Mouse (Mus musculus): ENCODE measurements around the gene Slc4a4. TPM values are rescaled to one million over a fixed set of nuclear protein-coding genes. Genes with fewer than 3 reads are reported as not detected.

The Slc4a4 gene
- polyA plus RNA-seq, 1 experiment = 6.3 TPM

GRCm38 (mm10) chr5:89198501-89198900, 311.9 kb downstream of the Slc4a4 start:
- TF ChIP-seq CTCF (IDR thresholded peaks at IDR 0.05; ENCODE audit: borderline replicate concordance, extremely low read depth, insufficient read depth, insufficient read length) = no peak
- no peak for TF ChIP-seq POLR2A (IDR thresholded peaks at IDR 0.05; ENCODE audit: borderline replicate concordance, extremely low read depth, insufficient read depth, insufficient read length, poor library complexity, severe bottlenecking)
- no peak for DNase-seq (ENCODE audit: low read depth)

GRCm38 (mm10) chr5:89209973-89210703, 323.5 kb downstream of the Slc4a4 start:
- TF ChIP-seq POLR2A (IDR thresholded peaks at IDR 0.05; ENCODE audit: borderline replicate concordance, extremely low read depth, insufficient read depth, insufficient read length, poor library complexity, severe bottlenecking) (no peak), CTCF (IDR thresholded peaks at IDR 0.05; ENCODE audit: borderline replicate concordance, extremely low read depth, insufficient read depth, insufficient read length) (no peak)

DNA sequence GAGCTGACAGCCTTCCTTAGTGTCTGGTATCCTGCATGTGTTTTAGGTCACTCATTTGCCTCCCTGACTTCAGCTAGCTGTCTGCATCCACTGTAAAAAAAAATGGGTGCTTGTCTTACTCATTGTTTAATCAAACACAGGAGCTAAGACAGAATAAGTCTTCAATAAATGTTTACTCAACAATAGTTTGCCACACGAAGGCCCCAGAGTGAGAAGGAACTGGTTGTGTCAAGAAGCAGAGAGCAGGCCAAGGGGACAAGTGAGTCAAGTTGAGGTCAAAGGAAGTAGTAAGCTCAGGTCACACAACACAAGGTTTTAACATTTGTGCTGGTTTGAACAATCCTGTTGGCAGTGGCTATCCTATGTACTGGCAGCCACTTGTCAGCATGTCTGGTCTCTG, 324.4 kb downstream of the Slc4a4 start:
- DNase-seq (ENCODE audit: low read depth) = no peak
- TF ChIP-seq CTCF (IDR thresholded peaks at IDR 0.05; ENCODE audit: borderline replicate concordance, extremely low read depth, insufficient read depth, insufficient read length) (no peak), POLR2A (IDR thresholded peaks at IDR 0.05; ENCODE audit: borderline replicate concordance, extremely low read depth, insufficient read depth, insufficient read length, poor library complexity, severe bottlenecking) (no peak)

More at GRCm38 (mm10) chr5:89209973-89210703, 323.5 kb downstream of the Slc4a4 start:
- DNase-seq (ENCODE audit: low read depth) = no peak

DNA sequence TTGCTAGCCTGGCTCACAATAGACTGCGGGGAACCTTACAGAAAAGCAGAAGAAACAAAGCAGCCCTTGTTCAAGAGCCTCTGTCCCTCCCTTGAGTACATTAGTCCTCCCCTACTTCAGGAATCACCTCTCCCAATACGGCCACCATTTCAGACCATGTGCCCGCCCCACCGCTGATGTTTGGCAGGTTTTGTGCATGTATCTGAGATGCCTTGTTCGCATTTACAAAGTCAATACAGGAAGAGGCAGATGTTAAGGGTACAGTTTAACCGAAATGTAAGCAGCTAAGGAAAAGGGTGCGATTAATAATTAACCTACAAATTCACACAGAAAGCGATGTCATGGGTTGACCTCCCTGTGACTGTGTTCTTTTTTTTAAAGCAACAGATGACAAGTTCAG, 331.6 kb downstream of the Slc4a4 start:
- TF ChIP-seq CTCF (IDR thresholded peaks at IDR 0.05; ENCODE audit: borderline replicate concordance, extremely low read depth, insufficient read depth, insufficient read length) (no peak), POLR2A (IDR thresholded peaks at IDR 0.05; ENCODE audit: borderline replicate concordance, extremely low read depth, insufficient read depth, insufficient read length, poor library complexity, severe bottlenecking) (no peak)
- DNase-seq (ENCODE audit: low read depth) = no peak

DNA sequence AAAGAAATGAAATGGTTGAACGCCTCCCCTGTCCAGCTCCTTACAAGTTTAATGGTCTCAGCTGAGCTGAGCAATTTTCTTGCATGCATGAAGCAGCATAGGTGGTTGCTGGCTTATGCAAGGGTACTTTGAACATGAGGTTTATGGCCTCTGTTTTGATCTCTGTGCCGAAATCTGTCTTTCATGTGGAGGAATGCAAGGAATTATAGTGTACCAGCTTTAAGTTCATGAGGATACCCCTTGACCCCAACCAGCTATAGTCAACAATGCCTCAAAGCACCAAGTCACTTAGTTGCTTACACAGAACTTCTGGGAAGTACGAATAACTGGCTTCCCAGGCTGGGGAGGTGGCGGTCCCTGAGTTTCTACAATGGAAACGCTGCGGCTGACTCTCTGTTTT, 332.1 kb downstream of the Slc4a4 start:
- TF ChIP-seq CTCF (IDR thresholded peaks at IDR 0.05; ENCODE audit: borderline replicate concordance, extremely low read depth, insufficient read depth, insufficient read length) (no peak), POLR2A (IDR thresholded peaks at IDR 0.05; ENCODE audit: borderline replicate concordance, extremely low read depth, insufficient read depth, insufficient read length, poor library complexity, severe bottlenecking) (no peak)
- no peak for DNase-seq (ENCODE audit: low read depth)

GRCm38 (mm10) chr5:89221658-89222057, 335.0 kb downstream of the Slc4a4 start:
- DNase-seq (ENCODE audit: low read depth) = peak; percentile 70

GRCm38 (mm10) chr5:89223061-89223740, 336.6 kb downstream of the Slc4a4 start:
- peak; percentile 14 for DNase-seq (ENCODE audit: low read depth)

More at GRCm38 (mm10) chr5:89221658-89222057, 335.0 kb downstream of the Slc4a4 start:
- TF ChIP-seq POLR2A (IDR thresholded peaks at IDR 0.05; ENCODE audit: borderline replicate concordance, extremely low read depth, insufficient read depth, insufficient read length, poor library complexity, severe bottlenecking) = no peak
- TF ChIP-seq CTCF (IDR thresholded peaks at IDR 0.05; ENCODE audit: borderline replicate concordance, extremely low read depth, insufficient read depth, insufficient read length) = peak; percentile 75

DNA sequence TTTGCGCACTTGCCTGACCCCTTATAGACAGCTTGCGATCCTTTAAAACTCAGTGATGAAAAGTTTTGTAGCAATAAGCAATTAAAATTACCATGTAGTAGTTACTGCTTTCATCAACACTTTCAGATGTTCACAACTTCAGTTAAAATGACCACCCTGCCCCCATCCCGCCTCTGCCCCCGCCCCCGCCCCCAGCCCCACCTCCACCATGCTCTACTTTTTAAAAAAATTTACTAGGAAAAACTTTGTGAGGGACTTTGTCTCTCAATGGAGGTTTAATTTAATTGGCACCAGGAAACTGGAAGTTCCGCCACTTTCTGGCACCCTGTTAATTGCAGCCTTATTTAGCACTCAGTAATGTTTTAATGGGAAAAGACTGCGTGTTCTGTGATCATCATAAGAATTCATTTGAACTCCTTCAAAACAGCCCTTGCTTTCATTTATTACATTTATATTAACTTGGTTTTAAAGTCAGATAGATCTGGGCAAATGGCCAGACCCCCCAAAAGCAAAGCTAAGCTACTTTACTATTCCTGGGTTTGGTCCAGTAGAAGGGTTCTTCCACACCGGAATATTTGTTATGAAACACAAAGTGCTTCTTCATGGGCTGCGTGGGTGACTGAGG, 337.2 kb downstream of the Slc4a4 start:
- TF ChIP-seq CTCF (IDR thresholded peaks at IDR 0.05; ENCODE audit: borderline replicate concordance, extremely low read depth, insufficient read depth, insufficient read length) = no peak
- TF ChIP-seq POLR2A (IDR thresholded peaks at IDR 0.05; ENCODE audit: borderline replicate concordance, extremely low read depth, insufficient read depth, insufficient read length, poor library complexity, severe bottlenecking) = no peak
- DNase-seq (ENCODE audit: low read depth) = peak; percentile 64

More at GRCm38 (mm10) chr5:89223061-89223740, 336.6 kb downstream of the Slc4a4 start:
- TF ChIP-seq POLR2A (IDR thresholded peaks at IDR 0.05; ENCODE audit: borderline replicate concordance, extremely low read depth, insufficient read depth, insufficient read length, poor library complexity, severe bottlenecking) = no peak
- TF ChIP-seq CTCF (IDR thresholded peaks at IDR 0.05; ENCODE audit: borderline replicate concordance, extremely low read depth, insufficient read depth, insufficient read length) = no peak

- peak; percentile 25 for DNase-seq (ENCODE audit: low read depth)
- no peak for TF ChIP-seq POLR2A (IDR thresholded peaks at IDR 0.05; ENCODE audit: borderline replicate concordance, extremely low read depth, insufficient read depth, insufficient read length, poor library complexity, severe bottlenecking)
- TF ChIP-seq CTCF (IDR thresholded peaks at IDR 0.05; ENCODE audit: borderline replicate concordance, extremely low read depth, insufficient read depth, insufficient read length) = no peak
Observed at GRCm38 (mm10) chr5:89227948-89228347, 341.3 kb downstream of the Slc4a4 start.

DNA sequence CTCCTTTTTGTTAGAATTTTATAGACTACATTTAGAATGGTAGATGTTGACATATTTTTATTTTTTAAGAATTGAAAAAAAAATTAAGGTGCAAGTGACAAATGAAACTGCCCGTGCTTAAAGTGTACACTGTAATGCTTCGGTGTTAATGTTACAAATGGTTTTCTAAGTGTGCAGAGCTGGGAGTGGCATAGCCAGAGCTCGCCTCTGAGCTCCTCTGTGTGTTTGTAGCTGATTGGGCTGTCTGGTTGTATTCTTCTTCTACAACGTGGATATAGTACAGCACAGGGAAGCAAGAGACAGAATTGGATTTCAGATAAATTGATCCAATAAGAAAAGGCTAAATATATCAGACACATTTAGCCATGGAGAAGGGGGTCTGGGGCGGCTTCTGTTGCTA, 343.0 kb downstream of the Slc4a4 start:
- DNase-seq (ENCODE audit: low read depth) = no peak
- TF ChIP-seq CTCF (IDR thresholded peaks at IDR 0.05; ENCODE audit: borderline replicate concordance, extremely low read depth, insufficient read depth, insufficient read length) (no peak), POLR2A (IDR thresholded peaks at IDR 0.05; ENCODE audit: borderline replicate concordance, extremely low read depth, insufficient read depth, insufficient read length, poor library complexity, severe bottlenecking) (no peak)

- no peak for DNase-seq (ENCODE audit: low read depth)
- TF ChIP-seq CTCF (IDR thresholded peaks at IDR 0.05; ENCODE audit: borderline replicate concordance, extremely low read depth, insufficient read depth, insufficient read length) = no peak
- no peak for TF ChIP-seq POLR2A (IDR thresholded peaks at IDR 0.05; ENCODE audit: borderline replicate concordance, extremely low read depth, insufficient read depth, insufficient read length, poor library complexity, severe bottlenecking)
Observed at GRCm38 (mm10) chr5:89232313-89232712, 345.7 kb downstream of the Slc4a4 start.
